Mouse (Mus musculus) thymus, adult 2 months (tissue): Measurements from ENCODE around the gene Bcl2l13. TPM values are rescaled to one million over a fixed set of nuclear protein-coding genes. Genes with fewer than 3 reads are reported as not detected.
"Not testable (repeated sequence)": the region's sequence is repeated elsewhere in the genome, so short reads cannot be mapped to it uniquely, and the experiment has no call there.

Experiments used
- DNase-seq: peaks from one replicate; pipeline ENCODE4 v3.0.0; 2021
- H3K27ac ChIP-seq: fragments of 200-500 bp; 2 replicates; pipeline ENCODE4 v1.5.1; 2012; ENCODE audit warnings: low read length, control low read depth; ENCODE audit not compliant: control insufficient read depth, insufficient read depth
- H3K27me3 ChIP-seq: fragments of 200-500 bp; 2 replicates; pipeline ENCODE4 v1.6.1; 2012; ENCODE audit warnings: mild to moderate bottlenecking, low read length, moderate library complexity, mixed read lengths; ENCODE audit not compliant: control insufficient read depth, insufficient read depth
- H3K36me3 ChIP-seq: fragments of 200-500 bp; 2 replicates; pipeline ENCODE4 v1.6.1; 2012; ENCODE audit warnings: mild to moderate bottlenecking, low read length, moderate library complexity; ENCODE audit not compliant: control insufficient read depth, insufficient read depth
- H3K4me1 ChIP-seq: fragments of 200-500 bp; replicated peaks from 2 replicates; pipeline ENCODE4 v1.6.1; 2012; ENCODE audit warnings: low read length; ENCODE audit not compliant: control insufficient read depth, insufficient read depth
- H3K4me3 ChIP-seq: fragments of 200-500 bp; 2 replicates; pipeline ENCODE4 v1.5.1; 2012; ENCODE audit warnings: mild to moderate bottlenecking, low read length, control low read depth, moderate library complexity; ENCODE audit not compliant: control insufficient read depth, insufficient read depth
- CTCF ChIP-seq: fragments of 200-500 bp; IDR thresholded peaks from 2 replicates; pipeline ENCODE4 v1.5.1; 2012; ENCODE audit warnings: mild to moderate bottlenecking, control low read depth, low read length, moderate library complexity, borderline replicate concordance; ENCODE audit not compliant: control insufficient read depth, poor library complexity, insufficient read depth; ENCODE audit errors: extremely low read depth
- POLR2A ChIP-seq: fragments of 200-500 bp; IDR thresholded peaks from 2 replicates; pipeline ENCODE4 v1.6.1; 2012; ENCODE audit warnings: mild to moderate bottlenecking, low read length, control low read depth, moderate library complexity; ENCODE audit not compliant: control insufficient read depth, poor library complexity, insufficient read depth; ENCODE audit errors: extremely low read depth
- WGBS: fragments of 180-500 bp; shearing (Covaris S2); methylation state at CpG from one replicate; pipeline ENCODE4 v1.1.7; 2018; 5-methylcytosine and 5-hydroxymethylcytosine counted together
- polyA plus RNA-seq: library from polyadenylated mRNA; depleted of rRNA; stranded (reverse); fragments of >200 nt; gene quantifications from 2 replicates; pipeline ENCODE4 v1.2.3, GENCODE M21; 2012

The Bcl2l13 gene
- polyA plus RNA-seq, 1 experiment, result 43.5 TPM

GRCm38 (mm10) chr6:120807738-120808081 lies 28.3 kb upstream of the Bcl2l13 start:
- Histone ChIP-seq H3K27me3 (no peaks in the 10 kb centered on the region), H3K36me3 (peaks cover 72% of the 10 kb centered on the region), H3K27ac (no peak overlapping the region), H3K4me3 (no peak overlapping the region), H3K4me1 (no peaks in the 10 kb centered on the region)
- TF ChIP-seq CTCF (no peak), POLR2A (no peak)
- DNase-seq, result no peak
- WGBS, result over 99% methylated on average over 4 of the region's 4 CpGs

GRCm38 (mm10) chr6:120811999-120812398 lies 24.0 kb upstream of the Bcl2l13 start:
- not testable (repeated sequence) for H3K27ac ChIP-seq, H3K4me3 ChIP-seq, DNase-seq, H3K27me3 ChIP-seq, H3K4me1 ChIP-seq
- H3K36me3 ChIP-seq, result peaks cover 30% of the 10 kb centered on the region
- WGBS, result 98% methylated on average over 10 of the region's 10 CpGs

- no peak overlapping the region for H3K27ac ChIP-seq
- H3K36me3 ChIP-seq, result peaks cover 23% of the 10 kb centered on the region
- WGBS, result 95% methylated on average over 2 of the region's 2 CpGs
- H3K4me3 ChIP-seq, result no peak overlapping the region
- DNase-seq, result no peak
- peaks cover 12% of the 10 kb centered on the region for H3K4me1 ChIP-seq
- no peaks in the 10 kb centered on the region for H3K27me3 ChIP-seq
- TF ChIP-seq CTCF, result no peak
- no peak for TF ChIP-seq POLR2A
Observed at GRCm38 (mm10) chr6:120819294-120819693, 16.7 kb upstream of the Bcl2l13 start.

GRCm38 (mm10) chr6:120820144-120820543 lies 15.9 kb upstream of the Bcl2l13 start:
- no peak overlapping the region for H3K27ac ChIP-seq
- H3K4me3 ChIP-seq, result no peak overlapping the region
- DNase-seq, result no peak
- H3K4me1 ChIP-seq, result peaks cover 12% of the 10 kb centered on the region
- TF ChIP-seq CTCF (no peak), POLR2A (no peak)
- peaks cover 23% of the 10 kb centered on the region for H3K36me3 ChIP-seq
- no peaks in the 10 kb centered on the region for H3K27me3 ChIP-seq
- WGBS, result 84% methylated on average over 5 of the region's 5 CpGs

DNA sequence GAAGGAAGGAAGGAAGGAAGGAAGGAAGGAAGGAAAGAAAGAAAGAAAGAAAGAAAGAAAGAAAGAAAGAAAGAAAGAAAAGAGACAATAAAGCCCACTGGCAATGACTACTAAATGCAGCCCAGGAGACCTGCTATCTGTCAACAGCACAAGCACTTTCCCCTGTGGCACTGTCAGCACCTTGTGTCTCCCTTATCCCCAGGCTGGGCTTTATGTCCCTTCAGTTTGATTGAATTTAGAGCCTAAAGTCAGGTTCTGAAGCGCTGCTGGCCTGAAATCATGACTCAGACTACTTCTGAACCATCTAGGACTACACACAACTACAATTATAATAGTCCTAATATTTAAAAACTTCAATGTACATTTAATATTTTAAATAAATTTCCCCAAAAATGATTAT lies 15.1 kb upstream of the Bcl2l13 start:
- peaks cover 12% of the 10 kb centered on the region for H3K4me1 ChIP-seq
- H3K36me3 ChIP-seq, result peaks cover 23% of the 10 kb centered on the region
- H3K27me3 ChIP-seq, result no peaks in the 10 kb centered on the region
- no peak overlapping the region for H3K27ac ChIP-seq
- DNase-seq, result no peak
- TF ChIP-seq POLR2A, result no peak
- TF ChIP-seq CTCF, result no peak
- no peak overlapping the region for H3K4me3 ChIP-seq
- 97% methylated on average over 1 of the region's 1 CpGs for WGBS

- Histone ChIP-seq H3K27me3 (no peaks in the 10 kb centered on the region), H3K27ac (no peak overlapping the region), H3K36me3 (peaks cover 23% of the 10 kb centered on the region), H3K4me1 (peaks cover 12% of the 10 kb centered on the region), H3K4me3 (no peak overlapping the region)
- DNase-seq, result no peak
- TF ChIP-seq POLR2A (no peak), CTCF (no peak)
- WGBS, result 38% methylated on average over 5 of the region's 5 CpGs
Observed at GRCm38 (mm10) chr6:120821715-120822114, 14.3 kb upstream of the Bcl2l13 start.

DNA sequence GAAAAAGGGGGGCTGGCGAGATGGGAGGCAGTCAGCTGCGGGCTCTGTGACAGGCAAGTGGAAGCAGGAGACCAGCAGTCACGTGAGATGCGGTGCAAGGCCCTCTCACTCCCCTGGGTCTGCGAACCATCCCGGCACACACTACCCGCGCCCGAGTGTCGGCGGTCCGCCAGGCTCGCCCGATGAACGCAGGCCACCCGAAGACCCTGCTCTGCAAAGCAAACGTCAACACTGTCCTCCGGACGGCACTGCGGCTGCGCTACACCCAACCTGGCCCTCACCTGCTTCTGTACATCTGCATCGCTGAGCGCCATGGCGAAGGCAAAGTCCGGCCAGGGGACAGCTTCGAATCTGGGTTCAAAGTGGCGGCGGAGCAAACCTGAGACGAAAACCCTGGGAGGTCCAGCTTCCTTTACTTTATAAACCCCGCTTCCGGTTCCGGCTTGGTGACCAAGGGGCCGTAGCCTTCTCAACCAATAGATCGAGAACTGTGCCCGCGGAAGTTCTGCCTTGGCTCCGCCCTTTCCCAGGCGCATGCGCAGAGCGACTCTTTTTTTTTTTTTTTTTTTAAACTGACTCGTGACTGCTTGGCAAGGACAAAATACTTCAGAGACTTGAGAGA lies 13.6 kb upstream of the Bcl2l13 start, which contains the start of gene Atp6v1e1:
Gene Atp6v1e1, minus strand, starts transcription at position 487 of the 622 bp plus-strand sequence.
- WGBS, result under 1% methylated on average over 41 of the region's 41 CpGs
- Histone ChIP-seq H3K36me3 (peaks cover 19% of the 10 kb centered on the region), H3K4me1 (peaks cover 12% of the 10 kb centered on the region), H3K27ac (peak within 1 kb of the TSS; percentile 61), H3K27me3 (no peaks in the 10 kb centered on the region), H3K4me3 (peak within 1 kb of the TSS; percentile 96)
- TF ChIP-seq POLR2A (peak; percentile 66), CTCF (0 out of 2 replicates have a peak, but pooled peaks have one; percentile 21)
- peak; percentile 91 for DNase-seq
